Mouse (Mus musculus): Measurements from ENCODE around the gene Vhl.
A peak's percentile ranks its signal among the peaks of the same experiment; 100 is the strongest.

GRCm38 (mm10) chr6:113604432-113605223, 19.1 kb upstream of the Vhl start, which contains the start of gene Brk1:
- TF ChIP-seq CTCF (IDR thresholded peaks at IDR 0.05; ENCODE audit: low read depth, low read length) (peak; percentile 66), POLR2A (IDR thresholded peaks at IDR 0.05; ENCODE audit: borderline replicate concordance, low read depth, low read length) (no peak)
